Mouse (Mus musculus): ENCODE measurements around the gene Prelid3b. TPM values are rescaled to one million over a fixed set of nuclear protein-coding genes. Genes with fewer than 3 reads are reported as not detected.
A peak's percentile ranks its signal among the peaks of the same experiment; 100 is the strongest.

Prelid3b gene
- polyA plus RNA-seq, 1 experiment: 2.9 TPM

- Histone ChIP-seq H3K27me3 (ENCODE audit: control insufficient read depth) (peaks cover 15% of the 10 kb centered on the region), H3K9me3 (ENCODE audit: control insufficient read depth, low read length) (no peaks in the 10 kb centered on the region), H3K36me3 (ENCODE audit: control insufficient read depth) (no peaks in the 10 kb centered on the region), H3K4me1 (ENCODE audit: control insufficient read depth) (peaks cover 22% of the 10 kb centered on the region), H3K4me3 (replicated peaks) (no peak overlapping the region)
- TF ChIP-seq TAL1 (IDR thresholded peaks at IDR 0.05; ENCODE audit: low read length) (no peak), GATA1 (IDR thresholded peaks at IDR 0.05; ENCODE audit: low read length) (no peak)
These were observed 27.9 kb downstream of the Prelid3b start for GRCm38 (mm10) chr2:174445018-174445417.

- H3K9me3 ChIP-seq (ENCODE audit: control insufficient read depth, low read length): no peaks in the 10 kb centered on the region
- peaks cover 23% of the 10 kb centered on the region for H3K4me1 ChIP-seq (ENCODE audit: control insufficient read depth)
- TF ChIP-seq GATA1 (IDR thresholded peaks at IDR 0.05; ENCODE audit: low read length): no peak
- TF ChIP-seq TAL1 (IDR thresholded peaks at IDR 0.05; ENCODE audit: low read length): no peak
- H3K4me3 ChIP-seq (replicated peaks): no peak overlapping the region
- H3K27me3 ChIP-seq (ENCODE audit: control insufficient read depth): peaks cover 15% of the 10 kb centered on the region
- no peaks in the 10 kb centered on the region for H3K36me3 ChIP-seq (ENCODE audit: control insufficient read depth)
These were observed 28.5 kb downstream of the Prelid3b start for GRCm38 (mm10) chr2:174444359-174444758.

GRCm38 (mm10) chr2:174443046-174443445 is 29.8 kb downstream of the Prelid3b start:
- H3K36me3 ChIP-seq (ENCODE audit: control insufficient read depth): peaks cover under 1% of the 10 kb centered on the region; the same call in 1 of the 2 replicates
- no peak overlapping the region for H3K4me3 ChIP-seq (replicated peaks)
- TF ChIP-seq GATA1 (IDR thresholded peaks at IDR 0.05; ENCODE audit: low read length) (no peak), TAL1 (IDR thresholded peaks at IDR 0.05; ENCODE audit: low read length) (no peak)
- no peaks in the 10 kb centered on the region for H3K9me3 ChIP-seq (ENCODE audit: control insufficient read depth, low read length)
- peaks cover 15% of the 10 kb centered on the region for H3K27me3 ChIP-seq (ENCODE audit: control insufficient read depth)
- H3K4me1 ChIP-seq (ENCODE audit: control insufficient read depth): peaks cover 34% of the 10 kb centered on the region

GRCm38 (mm10) chr2:174442460-174442859 is 30.4 kb downstream of the Prelid3b start:
- no peak for TF ChIP-seq GATA1 (IDR thresholded peaks at IDR 0.05; ENCODE audit: low read length)
- no peak for TF ChIP-seq TAL1 (IDR thresholded peaks at IDR 0.05; ENCODE audit: low read length)
- peaks cover 40% of the 10 kb centered on the region for H3K4me1 ChIP-seq (ENCODE audit: control insufficient read depth)
- peaks cover 2% of the 10 kb centered on the region; the same call in 1 of the 2 replicates for H3K36me3 ChIP-seq (ENCODE audit: control insufficient read depth)
- no peak overlapping the region for H3K4me3 ChIP-seq (replicated peaks)
- peaks cover 15% of the 10 kb centered on the region for H3K27me3 ChIP-seq (ENCODE audit: control insufficient read depth)
- H3K9me3 ChIP-seq (ENCODE audit: control insufficient read depth, low read length): no peaks in the 10 kb centered on the region

GRCm38 (mm10) chr2:174441898-174442297 is 31.0 kb downstream of the Prelid3b start:
- Histone ChIP-seq H3K9me3 (ENCODE audit: control insufficient read depth, low read length) (no peaks in the 10 kb centered on the region), H3K4me1 (ENCODE audit: control insufficient read depth) (peaks cover 46% of the 10 kb centered on the region), H3K4me3 (replicated peaks) (no peak overlapping the region), H3K36me3 (ENCODE audit: control insufficient read depth) (peaks cover 6% of the 10 kb centered on the region), H3K27me3 (ENCODE audit: control insufficient read depth) (peaks cover 11% of the 10 kb centered on the region)
- TF ChIP-seq TAL1 (IDR thresholded peaks at IDR 0.05; ENCODE audit: low read length): no peak
- no peak for TF ChIP-seq GATA1 (IDR thresholded peaks at IDR 0.05; ENCODE audit: low read length)

GRCm38 (mm10) chr2:174439961-174440360 is 32.9 kb downstream of the Prelid3b start:
- H3K9me3 ChIP-seq (ENCODE audit: control insufficient read depth, low read length): no peaks in the 10 kb centered on the region
- H3K4me3 ChIP-seq (replicated peaks): no peak overlapping the region
- peaks cover 54% of the 10 kb centered on the region for H3K4me1 ChIP-seq (ENCODE audit: control insufficient read depth)
- H3K27me3 ChIP-seq (ENCODE audit: control insufficient read depth): peaks cover 4% of the 10 kb centered on the region
- no peak for TF ChIP-seq GATA1 (IDR thresholded peaks at IDR 0.05; ENCODE audit: low read length)
- no peak for TF ChIP-seq TAL1 (IDR thresholded peaks at IDR 0.05; ENCODE audit: low read length)
- peaks cover 23% of the 10 kb centered on the region for H3K36me3 ChIP-seq (ENCODE audit: control insufficient read depth)

- Histone ChIP-seq H3K36me3 (ENCODE audit: control insufficient read depth) (peaks cover 28% of the 10 kb centered on the region), H3K27me3 (ENCODE audit: control insufficient read depth) (peaks cover 4% of the 10 kb centered on the region), H3K9me3 (ENCODE audit: control insufficient read depth, low read length) (no peaks in the 10 kb centered on the region), H3K4me3 (replicated peaks) (peak overlapping the region; percentile 76), H3K4me1 (ENCODE audit: control insufficient read depth) (peaks cover 58% of the 10 kb centered on the region)
- TF ChIP-seq GATA1 (IDR thresholded peaks at IDR 0.05; ENCODE audit: low read length) (no peak), TAL1 (IDR thresholded peaks at IDR 0.05; ENCODE audit: low read length) (no peak)
These were observed 33.4 kb downstream of the Prelid3b start for GRCm38 (mm10) chr2:174439450-174439838.

DNA sequence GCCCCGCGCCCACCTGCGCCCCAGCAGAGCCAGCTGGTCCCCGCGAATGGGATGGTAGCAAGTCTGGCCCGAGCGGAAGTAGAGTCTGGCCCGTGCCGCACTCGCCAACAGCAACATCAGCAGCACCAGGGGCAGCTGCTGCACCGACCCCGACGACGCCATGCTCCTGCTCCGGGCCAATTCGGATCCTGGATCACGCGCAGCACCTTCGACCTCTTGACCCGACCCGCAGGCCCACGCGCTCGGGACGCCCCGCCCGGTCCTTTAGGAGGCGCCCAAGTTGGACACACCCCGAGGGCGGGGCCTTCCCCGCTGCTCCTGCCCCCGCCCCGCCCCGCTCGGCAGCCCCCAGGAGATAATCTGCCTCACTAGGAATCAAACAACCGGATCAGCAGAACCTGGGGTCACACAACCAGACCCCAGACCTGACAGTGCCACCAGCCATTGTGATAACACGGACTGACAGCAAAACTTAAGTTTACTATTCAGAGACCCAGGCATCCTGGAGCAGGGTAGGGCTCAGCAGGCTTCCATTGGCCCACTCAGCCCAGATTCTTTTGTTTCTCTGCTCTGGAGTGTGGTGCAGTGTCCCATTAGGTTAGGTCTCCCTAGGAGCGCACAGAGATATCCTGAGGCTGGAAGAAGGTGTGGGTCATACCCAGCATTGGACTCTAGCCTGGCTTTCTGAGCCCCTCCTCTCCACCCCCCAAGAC is 34.0 kb downstream of the Prelid3b start, which contains the start of gene Ctsz:
Gene Ctsz, minus strand, starts transcription at position 303 of the 713 bp plus-strand sequence.
- TF ChIP-seq TAL1 (IDR thresholded peaks at IDR 0.05; ENCODE audit: low read length) (no peak), GATA1 (IDR thresholded peaks at IDR 0.05; ENCODE audit: low read length) (no peak)
- peaks cover 57% of the 10 kb centered on the region for H3K4me1 ChIP-seq (ENCODE audit: control insufficient read depth)
- H3K4me3 ChIP-seq (replicated peaks): peak within 1 kb of the TSS; percentile 76
- no peaks in the 10 kb centered on the region for H3K9me3 ChIP-seq (ENCODE audit: control insufficient read depth, low read length)
- H3K27me3 ChIP-seq (ENCODE audit: control insufficient read depth): peaks cover 4% of the 10 kb centered on the region
- H3K36me3 ChIP-seq (ENCODE audit: control insufficient read depth): peaks cover 32% of the 10 kb centered on the region

DNA sequence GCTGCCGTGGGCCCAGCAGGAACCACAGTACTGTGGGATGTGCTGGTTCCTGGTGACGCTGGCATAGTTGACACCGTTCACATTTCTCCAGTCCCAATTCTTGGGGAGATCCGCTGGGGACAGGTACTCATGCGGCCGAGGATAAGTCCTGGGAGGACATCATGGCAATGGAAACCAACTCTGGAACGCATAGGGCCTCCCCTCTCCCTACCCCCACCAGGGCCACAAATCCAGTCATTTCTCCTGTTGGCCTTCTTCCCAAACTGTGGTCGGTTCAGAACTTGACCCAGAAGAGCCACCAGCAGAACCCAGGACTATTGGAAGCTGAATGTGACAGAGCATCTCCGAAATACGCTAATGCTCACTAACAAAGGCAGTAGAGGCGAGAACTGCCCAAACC is 34.7 kb downstream of the Prelid3b start:
- Histone ChIP-seq H3K9me3 (ENCODE audit: control insufficient read depth, low read length) (no peaks in the 10 kb centered on the region), H3K27me3 (ENCODE audit: control insufficient read depth) (peaks cover 1% of the 10 kb centered on the region; the same call in 1 of the 2 replicates), H3K4me3 (replicated peaks) (peak overlapping the region; percentile 76), H3K4me1 (ENCODE audit: control insufficient read depth) (peaks cover 58% of the 10 kb centered on the region), H3K36me3 (ENCODE audit: control insufficient read depth) (peaks cover 39% of the 10 kb centered on the region)
- TF ChIP-seq TAL1 (IDR thresholded peaks at IDR 0.05; ENCODE audit: low read length) (no peak), GATA1 (IDR thresholded peaks at IDR 0.05; ENCODE audit: low read length) (no peak)

Data from erythroblast, embryonic 14.5 days (primary cell).